Mouse (Mus musculus): ENCODE measurements around the gene Gas6.

Gas6 gene

DNA sequence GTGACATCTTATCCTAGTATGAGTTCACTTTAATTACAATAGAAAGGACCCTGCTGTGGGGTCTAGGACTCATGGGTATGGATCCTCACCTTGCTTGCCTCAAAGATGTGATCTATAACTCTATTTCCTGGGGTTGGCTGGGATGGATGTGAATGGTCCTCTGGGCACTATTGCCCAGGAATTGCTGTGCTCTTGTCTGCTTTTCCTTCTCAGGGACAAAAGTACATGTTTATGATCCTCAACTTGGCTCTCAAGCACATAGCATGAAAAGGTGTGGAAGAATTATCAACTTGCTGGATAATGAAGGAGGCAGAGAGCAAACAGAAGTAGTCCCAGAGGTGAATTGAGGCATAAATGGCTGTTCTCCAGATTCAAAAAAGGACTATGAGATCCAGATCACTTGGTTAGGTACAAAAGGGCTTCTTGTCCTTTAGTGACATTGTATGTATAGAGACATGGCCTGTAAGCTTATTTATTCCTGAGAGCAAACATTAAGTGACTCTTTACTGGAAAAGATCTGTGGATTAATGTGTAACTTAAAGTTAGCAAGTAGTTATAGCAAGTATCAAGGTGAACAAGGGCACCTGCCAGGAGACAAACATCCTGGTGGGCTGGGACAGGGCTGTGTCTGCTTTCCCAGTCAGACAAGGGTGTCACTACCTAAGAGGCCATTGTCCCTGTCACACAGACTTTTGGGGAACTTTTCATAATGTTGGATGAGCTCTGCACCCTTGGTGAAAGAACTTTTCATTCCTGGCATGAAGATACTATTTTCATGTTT is 10.8 kb upstream of the Gas6 start:
- DNase-seq: no peak

DNA sequence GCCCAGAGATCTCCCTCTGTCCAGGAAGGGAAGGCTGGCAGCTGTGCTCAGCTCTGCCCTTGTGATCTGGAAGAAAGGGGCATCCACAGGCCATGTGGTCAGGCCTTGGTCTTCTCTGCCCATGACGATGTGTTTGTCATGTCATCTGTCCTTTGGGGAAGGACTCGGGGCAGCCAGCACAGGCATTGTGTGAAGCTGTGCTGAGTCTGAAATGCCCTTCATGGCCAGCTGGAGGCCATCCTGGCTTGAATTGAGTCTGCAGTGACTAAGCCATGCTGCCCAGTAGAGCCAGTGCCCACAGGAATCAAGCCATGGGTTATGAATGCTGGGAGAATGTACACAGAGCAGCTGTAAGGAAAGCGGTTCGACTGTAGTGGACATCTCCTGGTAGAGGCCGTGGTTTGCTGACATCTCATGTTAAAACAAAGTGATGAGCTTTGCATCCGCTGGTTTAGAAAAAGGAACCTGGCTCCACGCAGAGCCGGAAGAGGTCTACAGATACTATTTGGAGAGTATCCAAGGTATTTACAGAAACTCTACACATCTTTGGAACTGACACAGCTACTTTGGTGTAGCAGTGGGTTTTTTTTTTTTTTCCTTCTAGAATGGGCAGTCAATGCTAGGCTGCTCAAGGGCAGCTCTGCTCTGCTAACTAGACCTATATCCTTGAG is 9.8 kb upstream of the Gas6 start:
- DNase-seq: no peak

DNA sequence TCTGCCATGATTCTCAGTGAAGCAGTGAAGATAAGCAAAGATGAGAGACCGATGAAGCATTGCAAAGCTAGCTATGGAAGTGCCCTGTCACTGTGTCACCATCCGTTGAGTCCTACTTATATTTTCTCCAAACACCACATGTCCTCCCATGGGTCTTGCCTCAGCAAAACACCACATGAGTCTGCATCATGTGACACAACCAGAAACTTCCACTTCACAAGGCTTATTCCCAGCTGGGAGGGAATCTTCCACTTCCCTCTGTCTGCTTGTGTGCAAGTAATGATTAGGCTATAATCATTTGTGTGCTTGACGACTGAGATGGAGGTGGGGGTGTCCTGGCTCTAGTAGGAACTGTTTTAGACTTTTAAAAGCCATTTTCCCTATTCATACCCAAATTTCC is 6.9 kb upstream of the Gas6 start:
- DNase-seq: no peak

DNA sequence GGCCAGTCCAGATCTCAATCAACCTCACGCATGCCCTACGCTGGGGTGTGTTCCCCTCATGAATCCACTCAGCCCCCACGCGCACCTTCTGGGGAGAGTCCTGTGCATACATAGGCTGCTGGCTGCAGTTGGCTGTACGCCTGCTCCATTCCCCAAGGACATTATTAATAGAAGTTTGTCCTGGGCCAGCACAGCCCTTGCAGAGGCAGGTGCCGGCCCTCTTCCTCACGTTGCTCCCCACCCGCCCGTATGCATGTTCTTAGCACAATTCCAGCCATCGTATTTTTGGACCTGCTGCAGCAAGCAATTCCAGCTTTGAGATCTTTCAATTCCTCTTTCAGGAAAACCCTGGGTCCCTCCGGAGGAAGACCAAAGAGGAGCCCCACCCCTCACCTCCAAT is 1.3 kb downstream of the Gas6 start:
- no peak for DNase-seq

DNA sequence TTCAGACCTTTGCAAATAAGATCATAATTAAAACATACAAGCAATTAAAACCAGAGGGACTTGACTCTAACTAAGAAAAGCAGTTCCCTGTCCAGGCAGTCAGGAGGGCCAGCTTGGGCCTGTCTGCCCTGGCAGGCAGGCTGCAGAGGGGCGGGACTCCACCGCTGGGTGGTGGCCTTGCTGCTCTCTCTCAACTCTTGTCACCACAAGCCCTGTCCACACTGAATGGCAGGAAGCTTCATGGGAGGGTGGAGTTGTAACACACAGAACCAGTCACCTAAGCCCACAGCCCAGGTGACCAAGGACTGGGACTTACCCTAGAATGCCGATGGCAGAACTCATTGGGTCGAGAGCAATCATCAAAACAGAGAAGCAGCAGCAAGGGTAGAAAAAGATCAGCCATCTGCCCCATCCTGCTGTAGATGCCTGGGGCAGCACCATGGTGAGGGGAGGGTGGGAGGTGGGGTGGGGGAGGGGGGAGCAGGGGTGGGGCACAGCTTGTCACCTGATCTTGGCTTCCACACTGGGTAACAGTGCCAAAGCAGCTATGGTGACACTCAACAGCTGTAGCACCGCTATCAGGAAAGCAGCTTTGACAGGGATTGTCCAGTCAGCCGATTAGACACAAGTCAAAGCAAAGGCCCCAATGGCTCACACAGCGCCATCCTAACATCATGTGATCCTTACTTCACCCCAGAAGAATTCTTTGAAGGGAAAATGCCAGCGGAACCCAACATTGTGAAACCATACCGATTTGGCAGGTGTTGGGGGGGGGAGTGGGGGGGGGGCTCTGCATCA is 1.9 kb downstream of the Gas6 start:
- no peak for DNase-seq

DNA sequence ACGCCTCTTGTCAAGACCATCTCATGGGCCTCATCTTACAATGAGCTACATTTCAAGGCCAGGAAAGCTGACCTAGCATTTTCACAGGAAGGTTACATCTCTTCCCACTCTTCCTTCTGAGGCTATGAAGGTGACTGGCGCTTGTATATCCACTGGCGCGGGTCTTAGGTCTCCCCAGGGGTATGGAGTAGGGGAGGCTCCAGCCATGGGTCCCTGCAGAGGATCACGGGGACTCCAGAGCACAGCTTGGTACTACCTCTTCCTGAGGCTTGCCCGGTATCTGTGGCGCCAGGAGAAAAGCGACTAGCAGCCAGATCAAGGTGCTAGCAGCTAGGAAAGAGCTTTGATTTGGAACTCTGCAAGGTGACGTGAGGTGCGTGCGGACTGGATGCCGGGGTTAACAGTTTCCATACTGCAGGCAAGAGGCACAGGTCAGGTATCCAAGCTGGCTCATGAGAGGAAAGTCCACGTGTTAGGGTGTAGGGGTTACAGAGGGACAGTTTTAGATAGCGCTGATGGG is 2.7 kb downstream of the Gas6 start:
- DNase-seq: no peak

DNA sequence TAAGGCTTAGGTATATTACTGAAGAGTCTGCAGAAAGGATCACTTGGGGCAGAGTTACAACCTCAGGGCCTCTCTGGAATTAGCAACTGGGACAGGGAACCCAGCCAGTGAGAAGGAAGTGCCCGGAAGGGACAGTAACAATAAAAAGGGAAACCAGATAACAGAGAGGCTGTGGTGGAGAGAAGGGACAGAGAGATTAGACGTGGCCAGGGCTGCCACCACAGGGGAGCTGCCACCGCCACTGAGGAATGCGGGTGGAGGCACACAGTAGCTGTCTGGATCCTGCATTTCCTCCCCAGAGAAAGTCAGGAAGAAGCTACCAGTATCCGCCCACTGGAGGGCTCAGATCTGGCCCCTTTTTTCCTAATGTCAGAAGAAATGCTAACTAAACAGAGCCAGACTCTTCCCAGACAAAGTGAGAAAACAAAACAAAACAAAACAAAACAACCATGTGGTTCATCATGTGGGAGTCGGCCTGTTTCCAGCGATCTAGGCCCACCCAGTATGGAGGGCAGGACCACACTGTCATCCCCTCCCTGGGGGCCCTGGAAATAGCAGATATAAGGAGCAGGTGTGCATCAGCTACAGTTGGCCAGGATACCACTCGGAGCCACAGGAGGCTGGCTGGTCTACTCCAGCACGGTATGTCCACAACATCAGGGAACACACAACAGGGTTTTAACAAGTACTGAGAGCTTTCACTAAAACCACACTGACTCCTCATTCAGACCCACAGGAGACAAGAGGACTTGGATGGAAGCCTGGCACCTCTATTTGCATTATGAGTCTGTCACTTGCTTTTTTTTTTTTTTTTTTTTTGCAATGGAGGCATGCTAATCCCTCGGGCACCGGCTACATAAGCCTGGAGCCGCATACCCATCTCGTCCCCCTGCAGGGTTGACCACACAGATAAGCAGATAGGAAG is 4.0 kb downstream of the Gas6 start:
- no peak for DNase-seq

DNA sequence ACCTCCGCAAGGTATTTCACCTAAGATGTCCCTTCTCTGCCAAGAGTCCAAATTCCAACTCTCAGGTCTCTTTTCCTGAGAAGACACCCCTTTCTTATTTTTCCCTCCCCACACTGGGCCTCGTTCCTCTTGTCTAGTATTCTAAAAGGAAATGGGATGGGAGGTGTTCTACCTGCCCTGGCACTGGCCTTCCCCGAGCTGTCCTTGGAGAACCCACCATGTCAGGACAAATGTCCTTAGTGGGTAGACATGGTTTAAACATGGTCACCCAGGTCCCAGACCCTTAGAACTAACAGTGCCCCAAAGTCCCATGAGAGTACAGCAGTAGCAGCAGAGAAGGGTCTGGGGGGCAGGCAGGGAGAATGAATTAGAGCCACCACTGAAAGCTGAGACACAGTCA is 4.9 kb downstream of the Gas6 start:
- no peak for DNase-seq

DNA sequence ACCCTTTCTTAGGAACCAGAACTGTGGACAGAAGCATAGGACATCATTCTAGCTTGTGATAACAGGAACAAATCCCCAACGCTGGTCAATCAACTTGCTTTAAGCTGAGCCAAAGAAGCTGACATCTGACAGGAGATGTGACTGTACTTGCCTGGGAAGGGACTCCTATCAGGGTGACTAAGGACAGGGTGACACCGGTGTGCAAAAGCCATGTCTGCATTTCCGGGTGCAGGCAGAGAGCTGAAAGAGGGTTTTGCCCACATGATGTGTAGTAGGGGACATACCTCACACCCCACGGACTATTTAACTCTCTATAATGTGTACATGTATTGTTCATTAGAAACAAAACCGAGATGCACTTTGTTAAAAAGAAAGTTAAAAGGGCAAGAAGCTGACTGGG is 11.1 kb downstream of the Gas6 start:
- DNase-seq: no peak

DNA sequence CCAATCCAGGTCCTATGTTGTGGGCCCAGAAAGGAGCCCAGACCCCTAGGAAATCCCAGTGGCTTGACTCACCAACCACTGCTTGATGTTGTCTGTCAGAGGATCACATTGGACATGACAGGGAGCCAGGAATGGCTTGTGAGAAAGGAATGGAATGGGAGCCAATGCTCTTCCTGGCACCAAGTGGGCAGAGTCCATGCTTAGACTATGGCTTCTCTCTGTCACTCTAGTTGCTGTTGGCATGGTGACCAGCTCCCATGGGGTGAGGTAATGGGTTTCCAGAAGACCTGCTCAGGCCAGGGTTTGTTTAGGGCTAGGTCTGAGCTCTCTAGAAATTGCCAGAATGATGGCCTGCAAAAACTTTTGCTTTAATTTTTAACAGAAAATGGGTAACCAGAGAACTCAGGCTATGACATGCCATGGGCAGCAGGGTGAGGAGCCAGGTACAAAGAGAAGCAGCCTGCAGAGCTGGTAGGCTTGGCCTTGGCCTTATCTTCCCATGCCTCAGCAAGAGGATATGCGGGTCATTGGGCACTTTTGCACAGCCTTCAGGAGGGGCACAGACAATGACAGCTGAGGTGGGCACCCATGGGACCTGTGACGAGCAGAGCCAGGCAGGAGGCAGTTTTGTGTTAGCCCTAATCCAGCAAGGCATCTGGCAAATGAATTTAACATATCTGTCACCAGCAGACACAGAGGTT is 12.0 kb downstream of the Gas6 start:
- no peak for DNase-seq

DNA sequence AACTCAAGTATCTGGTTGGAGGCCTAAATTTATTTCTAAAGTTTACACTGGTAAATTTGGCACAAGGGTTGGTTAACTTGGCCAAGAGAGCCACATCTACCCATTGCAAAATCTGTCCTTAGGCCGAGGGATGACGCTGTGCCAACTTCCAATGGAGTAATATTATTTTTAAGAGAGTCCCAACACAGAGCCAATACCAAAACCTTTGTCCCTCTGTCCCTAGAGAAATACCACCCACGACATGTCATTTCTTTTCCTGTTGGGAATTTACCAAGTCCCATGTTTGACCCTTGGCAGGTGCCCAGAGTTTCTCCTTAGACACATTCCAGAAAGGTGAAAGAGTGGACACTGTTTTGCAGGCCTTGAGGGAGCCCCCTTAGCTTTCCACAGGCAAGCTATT is 12.7 kb downstream of the Gas6 start:
- no peak for DNase-seq

DNA sequence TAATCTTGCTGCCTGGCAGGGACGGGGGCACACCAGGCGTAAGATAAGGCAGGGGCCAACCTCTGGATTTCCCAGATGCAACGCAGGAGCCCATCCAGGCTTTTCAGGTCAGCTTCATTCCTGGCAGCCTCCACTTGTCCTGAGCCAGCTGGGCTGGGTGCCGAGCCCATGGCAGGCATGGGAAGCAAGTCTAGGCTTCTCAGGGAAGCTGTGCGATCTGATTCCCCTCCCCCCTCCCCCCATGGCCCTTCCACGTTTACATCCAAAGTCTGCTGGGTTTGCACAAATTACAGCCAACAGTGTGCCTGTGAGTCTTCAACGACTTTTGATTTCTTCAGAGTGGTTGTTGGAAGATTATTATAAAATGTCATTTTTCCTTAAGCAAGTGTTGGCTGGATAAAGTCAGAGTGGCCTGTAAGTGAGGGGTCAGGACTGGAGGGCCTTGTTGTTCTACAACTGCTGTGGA is 13.2 kb downstream of the Gas6 start:
- no peak for DNase-seq

DNA sequence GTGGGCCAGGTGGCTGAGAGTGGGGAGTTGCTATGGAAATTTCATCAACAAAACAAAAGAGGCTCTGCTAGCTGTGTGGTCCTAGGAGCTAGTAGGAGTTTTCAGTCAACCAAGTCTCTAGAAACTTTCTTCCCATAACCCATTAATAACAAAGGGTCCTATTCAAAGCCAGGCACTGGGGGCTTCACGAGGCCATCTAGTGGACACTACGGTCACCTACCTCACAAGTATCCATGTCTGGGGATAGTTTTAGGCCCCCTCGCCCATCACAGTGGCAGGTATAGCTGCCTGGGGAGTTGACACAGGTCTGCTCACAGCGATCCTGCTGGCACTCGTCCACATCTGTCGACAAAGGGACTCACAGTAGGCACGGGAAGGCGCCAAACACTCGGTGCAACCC is 18.4 kb downstream of the Gas6 start:
- no peak for DNase-seq

DNA sequence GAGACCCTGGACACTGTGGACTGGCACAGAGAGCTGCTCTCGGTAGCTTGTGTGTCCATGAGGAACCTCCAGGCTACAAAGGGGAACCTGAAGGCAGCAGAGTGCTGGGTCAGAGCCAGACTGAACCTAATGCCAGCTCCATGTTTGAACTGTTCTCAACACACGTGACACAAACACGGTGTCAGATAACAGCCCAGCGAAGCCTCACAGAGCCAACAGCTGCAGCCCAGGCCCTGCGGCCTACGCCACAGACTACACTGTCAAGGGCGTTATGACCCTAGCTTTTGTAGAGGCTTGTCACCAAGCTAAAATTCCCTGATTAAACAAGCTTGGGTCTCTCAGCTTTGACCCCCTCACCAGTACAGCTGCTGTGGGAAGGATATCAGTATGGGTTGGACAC is 22.0 kb downstream of the Gas6 start:
- DNase-seq: no peak

DNA sequence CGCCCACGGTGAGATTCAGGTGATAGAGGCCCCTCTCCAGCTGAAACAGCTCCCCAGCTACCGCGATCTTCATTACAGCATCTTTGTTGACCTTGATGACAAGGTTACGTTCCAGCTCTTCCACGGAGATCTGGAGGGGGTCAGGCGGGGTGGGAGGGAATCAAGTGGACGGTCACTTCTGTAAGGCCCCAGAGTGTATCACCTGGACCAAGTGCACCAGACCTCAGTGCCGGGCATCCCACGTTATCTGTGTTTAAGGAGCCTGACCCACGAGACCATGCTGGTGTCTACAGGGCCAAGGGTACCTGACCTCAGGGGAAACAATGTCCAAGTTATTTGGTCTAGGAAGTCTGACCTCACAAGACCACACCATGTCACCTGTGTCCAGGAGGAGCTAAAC is 22.8 kb downstream of the Gas6 start:
- no peak for DNase-seq

DNA sequence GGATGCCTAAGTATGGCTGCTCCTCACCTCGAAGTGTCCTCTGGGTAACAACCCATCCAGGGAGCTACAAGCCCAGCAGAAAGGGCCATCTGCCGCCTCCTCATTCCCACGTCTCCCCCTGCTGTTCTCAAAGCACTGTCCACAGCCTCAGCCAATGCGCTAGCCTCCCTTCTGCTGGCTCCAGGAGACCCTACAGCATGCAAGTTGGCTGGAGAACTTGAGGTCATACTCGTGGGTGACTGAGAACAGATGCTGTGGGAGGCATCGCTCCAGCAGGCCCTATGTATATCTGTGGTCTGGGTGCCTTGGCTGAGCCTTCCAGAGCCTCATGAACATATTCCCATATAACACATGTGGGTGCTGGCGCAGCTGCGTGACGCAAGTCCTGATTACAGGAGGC is 25.6 kb downstream of the Gas6 start:
- no peak for DNase-seq

DNA sequence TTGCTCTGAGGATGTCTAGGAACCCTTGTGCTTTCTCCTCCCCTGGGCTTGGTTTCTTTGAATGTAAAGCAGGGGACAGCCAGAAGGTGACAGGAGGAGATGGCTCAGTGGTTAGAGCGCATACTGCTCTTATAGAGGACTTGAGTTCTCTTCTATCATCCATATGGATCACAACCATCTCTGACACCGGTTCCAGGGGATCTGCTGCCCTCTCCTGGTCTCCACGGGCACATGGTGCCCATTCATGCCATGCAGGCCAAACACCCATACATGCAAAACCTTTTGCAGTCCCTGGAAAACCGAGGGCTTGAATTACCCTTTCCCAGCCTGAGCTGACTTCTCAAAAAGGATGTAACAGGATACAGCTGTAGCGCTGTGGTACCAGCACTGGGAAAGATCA is 27.3 kb downstream of the Gas6 start:
- no peak for DNase-seq

DNA sequence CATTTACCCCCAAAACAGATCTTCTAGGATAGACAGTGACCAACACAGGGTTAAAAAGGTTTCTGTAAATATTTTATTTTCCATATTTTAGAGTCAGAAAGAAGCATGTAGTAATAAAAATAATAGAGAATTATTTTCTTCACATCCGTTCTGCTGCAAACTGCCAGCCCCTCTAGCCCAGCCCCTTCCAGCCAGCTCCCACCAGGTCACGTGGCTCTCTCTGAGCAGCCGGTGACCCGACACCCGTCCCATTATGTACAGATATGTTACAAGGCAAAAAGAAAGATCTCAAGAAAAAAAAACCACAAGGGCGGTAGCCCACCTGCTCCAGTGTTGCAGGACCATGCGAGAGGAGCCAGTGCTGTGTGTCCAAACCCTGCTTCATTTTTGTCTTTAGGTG is 29.0 kb downstream of the Gas6 start:
- DNase-seq: no peak

DNA sequence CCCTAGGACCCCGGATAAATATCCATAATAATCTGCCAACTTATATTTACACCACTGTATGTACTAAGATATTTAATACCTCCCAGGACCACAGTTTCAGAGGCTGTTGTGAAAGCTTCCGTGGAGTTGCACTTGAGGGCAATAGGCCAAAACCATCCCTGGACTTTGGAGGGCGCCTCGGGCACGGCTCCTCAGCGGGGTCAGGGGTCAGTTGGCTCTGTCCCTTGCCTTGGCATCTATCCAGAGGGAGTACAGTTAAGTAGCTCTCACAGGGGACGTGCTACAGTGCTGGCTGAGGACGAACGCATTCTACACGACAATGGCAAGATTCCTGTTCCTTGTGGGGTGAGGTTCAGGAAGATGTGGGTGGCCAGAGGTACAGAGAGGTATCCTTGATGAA is 31.9 kb downstream of the Gas6 start:
- DNase-seq: peak; percentile 29

DNA sequence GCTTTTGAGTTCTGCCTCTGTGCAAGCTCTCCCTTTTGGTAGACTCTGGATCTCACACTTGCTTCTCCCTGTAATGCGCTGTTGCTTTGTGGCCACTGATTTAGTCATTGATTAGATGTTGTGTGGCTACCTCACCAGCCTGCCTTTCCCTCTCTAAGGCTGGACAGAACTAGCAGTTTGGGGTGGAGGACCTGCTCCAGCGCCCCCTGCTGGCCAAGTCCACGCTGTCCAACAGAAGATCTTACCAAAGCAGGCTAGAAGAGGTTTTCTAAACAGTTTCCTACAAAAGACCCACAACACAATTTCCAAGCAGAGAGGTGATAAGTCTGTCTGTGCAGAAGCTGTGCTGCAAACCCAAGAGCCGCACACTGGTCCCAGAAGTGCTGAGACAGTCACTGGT is 32.4 kb downstream of the Gas6 start:
- DNase-seq: peak; percentile 65

DNA sequence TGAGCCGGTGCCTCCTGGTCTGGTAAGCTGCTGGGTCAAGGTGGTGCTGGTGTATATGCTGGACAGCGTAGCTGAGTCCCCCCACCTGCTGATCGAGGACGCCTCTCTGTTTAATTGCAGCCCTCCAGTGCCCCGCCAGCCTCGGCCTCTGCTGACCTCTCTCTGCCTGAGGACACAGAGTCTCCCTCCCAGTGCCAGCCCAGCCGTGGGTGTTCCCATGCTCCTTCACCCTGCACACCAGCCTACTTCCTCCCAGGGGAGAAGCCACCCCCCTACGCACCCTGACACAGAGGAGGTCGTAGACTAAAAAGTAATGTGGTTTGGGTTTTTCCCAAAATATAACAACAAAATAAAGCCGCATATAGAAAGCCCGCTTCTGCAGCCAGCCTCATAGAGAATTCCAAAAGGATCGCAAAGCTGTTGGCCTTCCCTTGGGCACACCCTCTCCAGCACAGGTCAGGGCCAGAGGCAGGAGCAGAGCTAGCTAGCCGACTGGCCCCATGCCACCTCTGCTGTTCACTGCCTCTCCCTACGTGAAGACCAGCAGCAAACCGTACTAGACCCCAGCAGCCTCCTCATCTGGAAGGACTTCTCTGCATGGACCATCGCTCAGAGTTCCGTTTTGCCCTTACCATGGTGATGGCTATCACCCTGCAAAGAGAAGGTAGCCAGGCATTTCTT is 33.1 kb downstream of the Gas6 start:
- DNase-seq: no peak

Measured in liver (tissue).